Mouse (Mus musculus) cerebellum, adult 9-11 months (tissue): ENCODE data around the gene Apol7e.
"Not testable (repeated sequence)": the region's sequence is repeated elsewhere in the genome, so short reads cannot be mapped to it uniquely, and the experiment has no call there.

Experiments used
- DNase-seq: peaks from one replicate; pipeline ENCODE4 v3.0.0; 2022

Gene Apol7e

GRCm38 (mm10) chr15:77741556-77741955, 42.9 kb downstream of the Apol7e start:
- DNase-seq: not testable (repeated sequence)

DNA sequence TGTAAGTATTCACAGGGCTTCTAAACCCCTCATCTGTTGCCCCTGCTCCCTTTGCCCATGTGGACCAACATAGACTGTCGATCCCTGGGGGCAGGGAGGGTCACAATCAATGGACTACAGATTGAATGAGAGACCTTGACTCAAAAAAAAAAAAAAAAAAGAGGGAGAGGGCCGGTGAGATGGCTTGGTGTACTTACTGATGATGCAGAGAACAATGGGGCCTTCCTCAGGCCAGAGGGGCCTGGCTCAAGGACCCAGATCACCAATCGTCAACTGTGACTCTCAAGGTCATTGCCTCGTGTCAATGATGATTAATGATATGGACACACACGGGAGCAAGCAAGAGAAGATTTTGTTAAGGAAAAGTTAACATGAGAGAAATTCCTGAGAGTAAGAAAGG, 46.0 kb downstream of the Apol7e start:
- DNase-seq: no peak

DNA sequence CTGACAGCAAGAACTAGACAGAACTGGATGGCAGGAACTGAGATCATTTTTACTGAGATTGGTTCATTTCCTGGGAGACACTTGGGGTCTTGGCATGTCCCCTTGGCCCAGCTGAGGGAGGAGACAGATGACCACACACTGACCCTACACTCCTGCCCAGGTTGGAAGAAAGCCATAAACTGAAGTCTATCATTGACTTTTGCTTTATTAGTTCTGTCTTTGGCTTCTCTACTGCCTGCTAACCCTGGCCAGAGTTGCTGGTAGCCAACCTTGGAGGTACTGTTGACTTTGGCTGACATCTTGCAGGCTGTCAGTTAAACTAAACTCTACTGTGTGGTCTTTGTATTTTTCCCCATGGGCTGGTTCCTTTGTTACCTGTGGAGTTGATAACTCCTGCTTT, 46.4 kb downstream of the Apol7e start:
- no peak for DNase-seq

- DNase-seq: no peak
These were observed 47.7 kb downstream of the Apol7e start for GRCm38 (mm10) chr15:77746326-77746725.

DNA sequence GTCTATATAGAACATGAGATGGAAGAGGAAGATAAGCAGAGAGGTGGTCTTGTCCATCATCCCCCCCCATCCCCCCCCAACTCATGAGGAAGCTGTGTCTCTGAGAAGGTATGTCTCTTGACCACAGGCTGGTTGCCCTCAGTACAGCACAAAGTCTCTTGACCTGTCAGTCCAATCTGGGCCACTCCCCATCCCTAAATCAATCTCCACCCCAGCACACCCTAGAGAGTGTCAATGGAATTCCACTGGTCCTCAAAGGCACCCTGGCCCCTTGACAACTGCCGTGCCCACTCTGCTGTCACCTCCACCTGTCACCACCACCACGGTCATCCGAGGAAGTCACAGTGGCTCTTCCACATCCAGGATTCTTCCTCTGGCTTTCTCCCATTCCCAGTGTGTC, 49.8 kb downstream of the Apol7e start:
- DNase-seq: peak; percentile 6

- peak; percentile 83 for DNase-seq
These were observed 51.1 kb downstream of the Apol7e start for GRCm38 (mm10) chr15:77749717-77750116.

DNA sequence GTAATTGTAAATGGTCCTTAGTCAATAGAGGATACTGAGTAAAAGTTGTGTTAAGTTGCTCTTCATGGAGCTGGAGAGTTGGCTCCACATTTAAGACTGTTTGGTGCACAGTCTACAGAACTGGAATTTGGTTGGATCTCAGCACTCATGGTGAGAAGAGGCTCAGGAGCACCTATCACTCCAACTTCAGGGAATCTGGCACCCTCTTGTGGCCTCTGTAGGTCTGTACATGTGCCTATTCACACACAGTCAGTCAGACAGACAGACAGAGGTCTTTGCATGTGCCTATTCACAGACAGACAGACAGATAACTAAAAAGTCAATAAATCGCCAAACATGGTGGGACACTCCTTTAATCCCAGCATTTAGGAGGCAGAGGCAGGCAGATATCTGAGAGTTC, 51.8 kb downstream of the Apol7e start:
- peak; percentile 54 for DNase-seq

- DNase-seq: no peak
These were observed 53.8 kb downstream of the Apol7e start for GRCm38 (mm10) chr15:77752443-77752842.

DNA sequence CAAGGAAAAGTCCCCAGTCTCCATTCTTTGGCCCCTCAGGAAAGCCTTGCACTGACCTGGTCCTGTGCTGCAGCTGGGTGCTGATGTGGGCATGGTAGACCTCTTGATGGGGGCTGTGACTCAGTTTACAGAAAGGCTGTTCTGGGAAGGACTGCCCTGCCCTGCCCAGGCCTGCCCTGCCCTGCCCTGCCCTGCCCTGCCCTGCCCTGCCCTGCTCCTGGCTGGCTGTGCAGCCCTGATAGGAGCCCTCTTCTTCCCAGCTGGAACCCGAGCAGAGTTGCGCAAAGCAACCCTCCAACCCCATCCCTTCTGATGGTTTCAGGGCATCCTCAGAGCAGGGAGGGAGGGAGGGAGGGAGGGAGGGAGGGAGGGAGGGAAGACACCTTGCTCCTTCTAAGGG, 56.5 kb downstream of the Apol7e start:
- DNase-seq: peak; percentile 2

GRCm38 (mm10) chr15:77756081-77756480, 57.4 kb downstream of the Apol7e start:
- no peak for DNase-seq

GRCm38 (mm10) chr15:77756848-77757247, 58.2 kb downstream of the Apol7e start, which contains the start of gene Apol8:
Gene Apol8 (minus strand): TSS chr15:77757003.
- peak; percentile 69 for DNase-seq

DNA sequence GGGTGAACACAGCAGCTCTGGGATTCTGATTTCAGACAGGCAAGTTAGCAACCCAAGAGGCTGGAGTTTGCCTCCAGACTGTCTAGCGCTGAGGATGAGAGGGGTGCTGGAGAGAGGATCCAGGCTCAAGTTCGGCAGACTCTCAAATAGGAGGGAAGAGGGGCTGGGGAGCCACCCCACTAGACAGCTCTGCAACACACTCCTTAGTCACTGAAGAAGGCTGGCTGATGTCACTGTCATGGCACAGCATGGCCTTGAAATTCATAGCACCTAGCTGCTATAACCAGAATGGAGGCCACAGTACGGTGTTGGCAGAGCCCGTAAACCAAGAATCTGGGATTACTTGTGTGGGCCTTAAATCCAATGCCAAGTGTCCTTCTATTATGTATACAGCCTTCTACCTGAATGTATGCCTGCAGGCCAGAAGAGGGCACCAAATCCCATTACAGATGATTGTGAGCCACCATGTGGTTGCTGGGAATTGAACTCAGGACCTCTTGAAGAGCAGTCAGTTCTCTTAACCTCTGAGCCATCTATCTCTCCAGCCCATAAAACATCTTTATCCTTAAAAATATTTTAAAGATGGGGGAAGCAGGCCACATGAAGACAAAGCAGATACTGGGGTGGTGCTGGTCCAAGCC, 59.0 kb downstream of the Apol7e start:
- DNase-seq: no peak

DNA sequence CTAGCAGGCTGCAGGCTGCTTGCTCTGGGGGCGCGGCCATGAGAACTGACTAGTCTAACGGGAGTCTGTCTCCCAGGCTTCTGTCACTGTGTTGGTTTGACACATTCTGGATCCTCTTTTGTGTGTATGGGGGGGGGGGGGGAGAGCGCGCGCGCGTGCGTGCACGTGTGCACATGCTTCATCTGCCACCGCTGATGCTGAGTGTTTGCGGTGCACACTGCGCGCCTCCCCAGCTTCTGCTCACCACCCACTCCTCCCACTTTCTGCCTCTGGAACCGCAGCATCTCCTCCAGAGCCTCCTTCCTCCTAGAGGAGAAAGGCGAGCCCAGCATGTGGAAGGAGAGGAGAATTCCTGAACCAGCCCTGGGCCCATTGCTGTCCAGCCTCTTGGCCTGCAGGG, 61.4 kb downstream of the Apol7e start:
- no peak for DNase-seq

GRCm38 (mm10) chr15:77761083-77761482, 62.4 kb downstream of the Apol7e start:
- no peak for DNase-seq

DNA sequence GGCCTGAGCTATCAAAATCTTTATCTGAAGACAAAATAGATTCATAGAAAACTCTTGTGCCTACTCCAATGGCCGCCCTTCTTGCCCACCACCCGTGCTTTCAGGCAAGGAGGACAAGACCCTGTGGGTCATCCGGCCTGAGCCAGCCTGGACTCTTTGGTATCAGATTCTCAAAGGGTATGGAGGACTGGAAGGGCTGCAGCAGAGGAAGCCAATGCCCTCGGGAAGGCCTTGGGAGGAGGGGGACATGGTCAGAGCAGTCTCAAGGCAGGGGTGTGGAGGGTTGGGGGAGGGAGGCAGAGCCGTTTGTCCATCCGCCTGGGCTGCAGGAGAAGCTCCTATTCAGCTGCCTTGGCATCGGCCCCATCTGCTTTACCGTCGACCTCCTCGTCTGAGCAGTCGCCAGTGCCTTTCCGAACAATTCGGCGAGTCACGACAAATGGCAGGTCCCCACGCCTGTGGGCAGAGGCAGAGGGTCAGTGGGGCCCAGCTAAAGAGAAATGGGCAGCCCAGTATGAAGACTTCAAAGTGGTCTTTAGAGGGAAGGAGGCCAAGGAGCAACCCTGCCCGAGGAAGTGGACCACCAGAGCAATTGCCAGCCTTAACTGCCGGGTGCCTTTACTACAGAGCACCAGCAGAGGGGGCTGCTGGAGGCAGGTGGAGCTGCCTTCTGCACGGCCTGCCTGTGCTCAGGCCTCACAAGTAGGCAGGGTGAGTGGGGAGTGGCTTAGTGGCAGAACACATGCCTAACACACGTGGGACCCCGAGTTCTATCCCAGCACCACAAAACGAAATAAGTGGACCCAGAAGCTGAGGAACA, 63.1 kb downstream of the Apol7e start:
- peak; percentile 56 for DNase-seq

DNA sequence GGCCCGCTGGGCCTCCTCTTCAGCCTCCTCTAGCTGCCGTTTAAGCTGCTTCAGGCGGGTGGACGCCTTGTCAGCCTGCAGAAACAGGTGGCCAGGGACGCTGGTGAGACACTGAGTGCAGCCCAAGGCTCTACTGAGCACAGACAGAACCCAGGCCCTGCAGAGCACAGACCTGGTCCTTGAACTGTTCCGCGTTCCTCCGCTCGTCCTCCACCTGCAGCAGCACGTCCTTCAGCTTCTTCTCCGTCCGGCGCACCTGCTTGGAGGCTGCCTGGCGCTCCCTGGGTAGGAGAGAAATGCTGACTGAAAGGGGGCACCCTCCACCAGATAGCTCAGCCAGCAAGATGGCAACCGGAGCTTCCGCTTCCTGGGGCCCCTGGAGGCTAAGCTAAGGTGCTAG, 64.4 kb downstream of the Apol7e start:
- no peak for DNase-seq

DNA sequence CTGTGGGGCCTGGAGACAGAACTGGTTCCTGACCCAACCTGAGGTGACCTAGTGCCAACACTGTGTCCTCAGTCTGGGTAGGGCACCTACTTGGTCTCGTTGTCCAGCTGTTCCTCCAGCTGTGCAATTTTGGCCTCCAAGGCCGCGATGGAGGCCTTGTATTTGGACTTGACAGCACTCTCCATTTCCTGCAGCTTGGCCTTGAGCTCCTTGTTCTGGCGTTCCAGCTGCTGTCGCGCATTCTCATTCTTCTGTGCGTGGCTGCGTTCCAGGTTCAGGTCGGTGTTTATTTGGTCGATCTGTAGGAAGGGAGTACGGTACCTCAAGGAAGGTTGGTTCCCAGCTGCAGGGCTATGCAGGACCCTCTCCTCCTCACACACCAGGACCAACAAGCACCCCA, 65.0 kb downstream of the Apol7e start:
- DNase-seq: no peak

DNA sequence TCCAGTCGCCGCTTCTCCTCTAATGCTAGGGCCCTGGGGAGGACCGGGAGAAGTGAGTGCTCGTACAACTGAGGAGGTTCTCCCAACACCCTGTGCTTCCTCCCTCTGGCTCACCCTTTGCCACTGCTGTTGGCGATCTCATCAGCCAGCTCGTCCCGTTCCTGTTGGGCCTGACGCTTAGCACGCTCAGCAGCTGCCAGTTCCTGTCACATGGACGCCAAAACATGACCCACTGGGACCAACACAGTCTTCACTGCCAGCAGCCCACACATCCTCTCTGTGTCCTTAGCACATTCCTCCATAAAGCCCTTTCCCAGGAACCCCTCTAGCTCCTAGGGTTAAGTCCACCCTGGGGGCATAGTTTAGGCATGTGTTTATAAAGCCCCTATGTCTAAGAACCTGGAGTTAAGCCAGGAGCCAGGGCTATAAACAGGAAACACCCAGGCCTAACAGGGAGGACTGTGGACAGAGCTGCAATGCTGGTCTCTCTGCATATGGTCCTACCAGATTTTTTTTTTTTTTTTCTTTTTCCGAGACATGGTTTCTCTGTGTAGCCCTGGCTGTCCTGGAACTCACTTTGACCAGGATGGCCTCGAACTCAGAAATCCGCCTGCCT, 65.8 kb downstream of the Apol7e start:
- DNase-seq: no peak

GRCm38 (mm10) chr15:77765484-77766093, 66.9 kb downstream of the Apol7e start:
- DNase-seq: no peak

- DNase-seq: no peak
These were observed 68.3 kb downstream of the Apol7e start for GRCm38 (mm10) chr15:77766981-77767380.
